Mouse (Mus musculus) neural tube, embryonic 14.5 days (tissue): Measurements from ENCODE around the gene Asrgl1. TPM values are rescaled to one million over a fixed set of nuclear protein-coding genes. Genes with fewer than 3 reads are reported as not detected.
"Not testable (repeated sequence)": the region's sequence is repeated elsewhere in the genome, so short reads cannot be mapped to it uniquely, and the experiment has no call there.

Experiments
- ATAC-seq: fragments of 200-750 bp; cut with Nextera tagmentation; 2 replicates; pipeline ENCODE4 v1.8.0; 2017; ENCODE audit warnings: low read depth, mild to moderate bottlenecking, moderate TSS enrichment, moderate library complexity
- H3K27ac ChIP-seq: fragments of 300-500 bp; sonication (generic); 2 replicates; pipeline ENCODE4 v1.5.1; 2014; ENCODE audit warnings: low read depth, mild to moderate bottlenecking, control low read depth, low read length, moderate library complexity, mixed read lengths
- H3K27me3 ChIP-seq: fragments of 300-500 bp; sonication (generic); 2 replicates; pipeline ENCODE4 v1.6.1; 2014; ENCODE audit warnings: low read length; ENCODE audit not compliant: control insufficient read depth, insufficient read depth
- H3K36me3 ChIP-seq: fragments of 300-500 bp; sonication (generic); 2 replicates; pipeline ENCODE4 v1.6.1; 2014; ENCODE audit warnings: low read length, mixed read lengths; ENCODE audit not compliant: control insufficient read depth, insufficient read depth
- H3K4me1 ChIP-seq: fragments of 300-500 bp; sonication (generic); 2 replicates; pipeline ENCODE4 v1.6.1; 2014; ENCODE audit warnings: low read length; ENCODE audit not compliant: control insufficient read depth, insufficient read depth
- H3K4me2 ChIP-seq: fragments of 300-500 bp; sonication (generic); 2 replicates; pipeline ENCODE4 v1.6.1; 2014; ENCODE audit warnings: mild to moderate bottlenecking, low read depth, low read length, control low read depth
- H3K4me3 ChIP-seq: fragments of 300-500 bp; sonication (generic); 2 replicates; pipeline ENCODE4 v1.5.1; 2014; ENCODE audit warnings: low read depth, low read length, control low read depth, mixed read lengths
- H3K9ac ChIP-seq: fragments of 300-500 bp; sonication (generic); replicated peaks from 2 replicates; pipeline ENCODE4 v1.6.1; 2014; ENCODE audit warnings: low read depth, mild to moderate bottlenecking, control low read depth, low read length, mixed read lengths
- H3K9me3 ChIP-seq: fragments of 300-500 bp; sonication (generic); 2 replicates; pipeline ENCODE4 v1.6.1; 2016; ENCODE audit warnings: low read length; ENCODE audit not compliant: control insufficient read depth
- WGBS: fragments of 180-500 bp; shearing (Covaris S2); extraction: QIAGEN DNeasy Blood & Tissue Kit; methylation state at CpG from one replicate; pipeline ENCODE4 v1.1.7; 2014; 5-methylcytosine and 5-hydroxymethylcytosine counted together
- polyA plus RNA-seq: library from polyadenylated mRNA; unstranded; fragments of >200 nt; fragmentation: Nextera tagmentation; extraction: Ambion mirVana; gene quantifications from 2 replicates; pipeline ENCODE4 v1.2.1, GENCODE M21; 2014

The Asrgl1 gene
- polyA plus RNA-seq, 1 experiment from 2014 or later = 31.3 TPM

- 75% methylated on average over 5 of the region's 5 CpGs for WGBS
- no peak overlapping the region for H3K9ac ChIP-seq
- H3K27me3 ChIP-seq = no peaks in the 10 kb centered on the region
- no peak overlapping the region for H3K4me3 ChIP-seq
- no peak overlapping the region for H3K27ac ChIP-seq
- no peaks in the 10 kb centered on the region for H3K9me3 ChIP-seq
- ATAC-seq = no peak
- H3K4me1 ChIP-seq = no peaks in the 10 kb centered on the region
- H3K36me3 ChIP-seq = no peaks in the 10 kb centered on the region
- H3K4me2 ChIP-seq = no peak overlapping the region
Measured at GRCm38 (mm10) chr19:9095111-9095510, 40.3 kb downstream of the Asrgl1 start.

GRCm38 (mm10) chr19:9090709-9091108, 44.7 kb downstream of the Asrgl1 start:
- Histone ChIP-seq H3K4me2 (no peak overlapping the region), H3K36me3 (no peaks in the 10 kb centered on the region), H3K9me3 (no peaks in the 10 kb centered on the region), H3K27me3 (no peaks in the 10 kb centered on the region), H3K9ac (no peak overlapping the region), H3K4me3 (no peak overlapping the region), H3K27ac (no peak overlapping the region), H3K4me1 (no peaks in the 10 kb centered on the region)
- WGBS = 53% methylated on average over 2 of the region's 2 CpGs
- no peak for ATAC-seq

DNA sequence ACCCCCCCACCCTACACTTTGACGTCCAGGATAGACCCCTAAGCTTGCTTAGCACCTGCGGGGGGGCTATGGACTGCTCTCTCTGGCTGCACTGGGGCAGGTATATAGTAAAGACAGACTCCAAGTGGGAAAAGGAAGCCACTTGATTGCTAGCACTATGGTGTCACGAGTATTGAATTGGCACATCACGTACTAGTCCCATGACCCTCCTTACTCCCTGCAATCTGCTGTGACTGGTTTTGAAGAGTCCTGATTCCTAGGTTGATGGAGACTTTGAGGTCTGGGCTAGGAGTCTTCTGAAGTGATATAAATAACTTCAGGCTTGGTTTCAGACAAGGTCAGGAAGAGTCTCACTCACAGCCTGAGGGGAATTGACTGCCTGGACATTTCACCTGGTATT, 45.2 kb downstream of the Asrgl1 start:
- Histone ChIP-seq H3K4me3 (no peak overlapping the region), H3K4me1 (no peaks in the 10 kb centered on the region), H3K9me3 (no peaks in the 10 kb centered on the region), H3K36me3 (no peaks in the 10 kb centered on the region), H3K4me2 (no peak overlapping the region), H3K27ac (no peak overlapping the region), H3K9ac (no peak overlapping the region), H3K27me3 (no peaks in the 10 kb centered on the region)
- 75% methylated on average over 4 of the region's 4 CpGs for WGBS
- ATAC-seq = no peak

GRCm38 (mm10) chr19:9087821-9088220, 47.6 kb downstream of the Asrgl1 start, which contains the start of gene Scgb1a1:
TSS of gene Scgb1a1 (minus strand) at chr19:9087958.
- no peak within 1 kb of the TSS for H3K4me2 ChIP-seq
- no peak within 1 kb of the TSS for H3K9ac ChIP-seq
- no peaks in the 10 kb centered on the region for H3K36me3 ChIP-seq
- no peak within 1 kb of the TSS for H3K27ac ChIP-seq
- WGBS = 86% methylated on average over 4 of the region's 4 CpGs
- no peaks in the 10 kb centered on the region for H3K9me3 ChIP-seq
- H3K27me3 ChIP-seq = no peaks in the 10 kb centered on the region
- ATAC-seq = no peak
- no peak within 1 kb of the TSS for H3K4me3 ChIP-seq
- no peaks in the 10 kb centered on the region for H3K4me1 ChIP-seq

DNA sequence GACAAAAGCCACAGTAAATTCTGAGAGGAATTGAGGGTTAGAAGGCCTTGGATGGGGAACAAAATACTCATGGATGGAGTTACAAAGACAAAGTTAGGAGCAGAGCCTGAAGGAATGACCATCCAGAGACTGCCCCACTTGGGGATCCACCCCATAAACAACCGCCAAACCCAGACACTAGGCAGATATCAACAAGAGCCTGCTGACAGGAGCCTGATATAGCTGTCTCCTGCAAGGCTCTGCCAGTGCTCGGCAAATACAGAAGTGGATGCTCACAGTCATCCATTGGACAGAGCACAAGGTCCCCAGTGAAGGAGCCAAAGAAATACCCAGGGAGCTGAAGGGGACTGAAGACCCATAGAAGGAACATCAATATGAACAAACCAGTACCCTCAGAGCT, 51.5 kb downstream of the Asrgl1 start:
- not testable (repeated sequence) for H3K36me3 ChIP-seq, H3K4me3 ChIP-seq, ATAC-seq, H3K27me3 ChIP-seq, H3K27ac ChIP-seq, H3K9me3 ChIP-seq, H3K4me1 ChIP-seq, H3K9ac ChIP-seq, H3K4me2 ChIP-seq
- 85% methylated on average over 2 of the region's 2 CpGs for WGBS

- peak; percentile 41; the same call in 1 of the 2 replicates for ATAC-seq
- Histone ChIP-seq H3K27ac (no peak overlapping the region), H3K9me3 (no peaks in the 10 kb centered on the region), H3K4me3 (no peak overlapping the region), H3K4me1 (no peaks in the 10 kb centered on the region), H3K4me2 (no peak overlapping the region), H3K36me3 (no peaks in the 10 kb centered on the region), H3K27me3 (no peaks in the 10 kb centered on the region), H3K9ac (no peak overlapping the region; the same call in 1 of the 2 replicates)
- whole genome bisulfite sequencing = 63% methylated on average over 2 of the region's 2 CpGs
Measured at GRCm38 (mm10) chr19:9083010-9083355, 52.5 kb downstream of the Asrgl1 start.

- Histone ChIP-seq H3K36me3 (no peaks in the 10 kb centered on the region), H3K4me3 (no peak overlapping the region), H3K9ac (no peak overlapping the region; the same call in 1 of the 2 replicates), H3K27ac (no peak overlapping the region), H3K9me3 (no peaks in the 10 kb centered on the region), H3K4me2 (peak overlapping the region; percentile 30), H3K27me3 (no peaks in the 10 kb centered on the region), H3K4me1 (no peaks in the 10 kb centered on the region)
- peak; percentile 95 for ATAC-seq
- WGBS = 11% methylated on average over 23 of the region's 23 CpGs
Measured at GRCm38 (mm10) chr19:9082191-9083009, 53.0 kb downstream of the Asrgl1 start.

DNA sequence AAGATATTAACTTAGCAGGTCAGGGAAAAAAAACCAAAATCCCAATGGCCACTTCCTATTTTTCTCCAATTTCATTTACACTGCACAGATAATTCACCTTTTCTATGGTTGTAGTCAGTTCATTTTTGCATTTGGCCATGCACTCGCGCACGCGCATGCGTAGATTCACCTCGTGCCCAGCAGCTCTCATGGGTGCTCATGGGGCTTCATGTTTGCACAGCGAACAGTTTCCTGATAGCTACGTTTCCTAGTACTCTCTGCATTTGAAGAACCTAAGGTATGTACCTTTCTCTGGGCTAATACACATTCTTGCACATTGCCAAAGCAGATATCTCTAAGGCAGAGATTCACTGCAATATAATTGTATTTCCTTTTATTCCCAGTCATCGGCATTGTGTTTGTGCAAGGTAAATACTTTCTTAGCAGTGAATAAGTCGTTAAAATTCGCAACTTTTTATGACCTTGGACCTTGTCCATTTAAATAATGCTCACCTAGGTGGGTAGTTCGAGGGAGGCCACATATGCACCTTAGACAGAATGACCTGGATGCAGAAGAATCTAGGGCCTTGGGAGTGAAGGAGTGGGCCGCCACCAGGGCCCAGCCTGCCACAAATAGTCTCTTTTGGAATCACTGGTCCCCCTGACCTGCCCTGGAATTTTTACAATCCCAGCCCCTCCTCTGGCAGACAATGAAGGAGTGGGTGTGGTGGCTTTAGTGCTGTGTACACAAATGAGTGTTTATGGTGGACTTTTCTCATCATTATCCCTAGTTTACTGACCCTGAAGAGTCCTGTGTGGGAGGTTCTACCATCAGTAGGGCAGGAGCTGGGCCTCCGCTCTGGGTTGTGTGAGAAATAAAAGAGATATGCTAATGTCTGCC, 53.9 kb downstream of the Asrgl1 start:
- H3K36me3 ChIP-seq = no peaks in the 10 kb centered on the region
- H3K4me3 ChIP-seq = no peak overlapping the region
- no peaks in the 10 kb centered on the region for H3K4me1 ChIP-seq
- peak overlapping the region; percentile 30; the same call in 1 of the 2 replicates for H3K4me2 ChIP-seq
- H3K27me3 ChIP-seq = no peaks in the 10 kb centered on the region
- 72% methylated on average over 14 of the region's 14 CpGs for WGBS
- no peak overlapping the region for H3K27ac ChIP-seq
- H3K9ac ChIP-seq = no peak overlapping the region
- peak; percentile 38; the same call in 1 of the 2 replicates for ATAC-seq
- no peaks in the 10 kb centered on the region for H3K9me3 ChIP-seq

- Histone ChIP-seq H3K4me1 (no peaks in the 10 kb centered on the region), H3K27me3 (no peaks in the 10 kb centered on the region), H3K27ac (no peak overlapping the region), H3K4me3 (no peak overlapping the region), H3K9ac (no peak overlapping the region), H3K36me3 (no peaks in the 10 kb centered on the region), H3K9me3 (no peaks in the 10 kb centered on the region), H3K4me2 (no peak overlapping the region)
- 36% methylated on average over 7 of the region's 7 CpGs for WGBS
- no peak for ATAC-seq
Measured at GRCm38 (mm10) chr19:9079916-9080315, 55.5 kb downstream of the Asrgl1 start.
